Mouse (Mus musculus) CH12.LX (cell line): ENCODE measurements at regions not wholly inside any gene's neighbourhood (a gene's known extent, or its start where the extent isn't known, plus 50 kb on each side); places are given as distances from the start of the nearest gene placed in this dataset.

ENCODE experiments used
- DNase-seq: peaks from one replicate; pipeline ENCODE4 v3.0.0-alpha.2; 2013; ENCODE audit errors: extremely low read depth
- H3K27ac ChIP-seq: 2 replicates; pipeline ENCODE4 v1.5.1; 2012; ENCODE audit warnings: low read depth, mild to moderate bottlenecking, control low read depth, moderate library complexity; ENCODE audit not compliant: insufficient read depth
- H3K27me3 ChIP-seq: replicated peaks from 2 replicates; pipeline ENCODE3; 2012; ENCODE audit warnings: inconsistent platforms
- H3K36me3 ChIP-seq, 2 experiments: replicated peaks in 1 of 2; 2 replicates each; pipeline versions ENCODE3 to v1.6.1; 2012; ENCODE audit warnings: inconsistent platforms in 1 of 2, low read length in 1 of 2, mild to moderate bottlenecking in 1 of 2, mixed read lengths in 1 of 2, moderate library complexity in 1 of 2; ENCODE audit not compliant: control insufficient read depth in 1 of 2, insufficient read depth in 1 of 2
- H3K4me1 ChIP-seq, 2 experiments: 2 replicates each; pipeline ENCODE4 v1.6.1; 2012; ENCODE audit warnings: inconsistent platforms in 1 of 2, moderate library complexity in 1 of 2; ENCODE audit not compliant: insufficient read depth in 2 of 2, control insufficient read depth in 1 of 2
- H3K4me2 ChIP-seq: 2 replicates; pipeline ENCODE4 v1.6.1; 2012; ENCODE audit warnings: low read depth, mild to moderate bottlenecking, control low read depth; ENCODE audit not compliant: poor library complexity, insufficient read depth, severe bottlenecking
- H3K4me3 ChIP-seq, 3 experiments: fragments of 150-350 bp in 1 of 3; sonication (generic) in 1 of 3; replicated peaks in 1 of 3; 2 replicates each; pipeline versions ENCODE3 to v1.5.1; 2011 to 2012; ENCODE audit warnings: low read depth in 2 of 3, low read length in 2 of 3, mild to moderate bottlenecking in 2 of 3, moderate library complexity in 2 of 3, control low read depth in 1 of 3, improper control_type of control experiment in 1 of 3, inconsistent platforms in 1 of 3, mixed read lengths in 1 of 3; ENCODE audit not compliant: poor library complexity in 1 of 3
- H3K79me2 ChIP-seq: replicated peaks from 2 replicates; pipeline ENCODE4 v1.6.1; 2012; ENCODE audit warnings: mild to moderate bottlenecking, moderate library complexity; ENCODE audit not compliant: control insufficient read depth, poor library complexity, insufficient read depth, severe bottlenecking; ENCODE audit errors: extremely low read depth
- H3K9ac ChIP-seq: 2 replicates; pipeline ENCODE4 v1.6.1; 2012; ENCODE audit warnings: low read depth, mild to moderate bottlenecking, control low read depth, moderate library complexity; ENCODE audit not compliant: insufficient read depth
- H3K9me3 ChIP-seq: replicated peaks from 2 replicates; pipeline ENCODE3; 2012; ENCODE audit warnings: low read length, inconsistent platforms, mixed read lengths
- BHLHE40 ChIP-seq: IDR thresholded peaks from 2 replicates; pipeline ENCODE4 v1.6.1; 2011; ENCODE audit warnings: mild to moderate bottlenecking, low read depth, low read length, improper control_type of control experiment
- CHD1 ChIP-seq: IDR thresholded peaks from 2 replicates; pipeline ENCODE4 v1.6.1; 2012; ENCODE audit warnings: low read depth, low read length, improper control_type of control experiment, inconsistent platforms
- CTCF ChIP-seq, 2 experiments: IDR thresholded peaks in 1 of 2; conservative IDR thresholded peaks in 1 of 2; 2 replicates each; pipeline ENCODE4 v1.5.1; 2011 to 2012; ENCODE audit warnings: low read depth in 2 of 2, low read length in 2 of 2, improper control_type of control experiment in 1 of 2, inconsistent platforms in 1 of 2, mild to moderate bottlenecking in 1 of 2, moderate library complexity in 1 of 2
- ELF1 ChIP-seq: IDR thresholded peaks from 2 replicates; pipeline ENCODE4 v1.6.1; 2014; ENCODE audit warnings: low read depth, mild to moderate bottlenecking, inconsistent platforms, low read length, improper control_type of control experiment
- GABPA ChIP-seq: IDR thresholded peaks from 2 replicates; pipeline ENCODE4 v1.6.1; 2012; ENCODE audit warnings: low read depth, low read length, improper control_type of control experiment, inconsistent platforms; ENCODE audit not compliant: insufficient replicate concordance
- IRF4 ChIP-seq: IDR thresholded peaks from 2 replicates; pipeline ENCODE4 v1.6.1; 2014; ENCODE audit warnings: low read depth, mild to moderate bottlenecking, inconsistent platforms, low read length, improper control_type of control experiment
- JUN ChIP-seq: IDR thresholded peaks from 2 replicates; pipeline ENCODE4 v1.6.1; 2011; ENCODE audit warnings: low read depth, mild to moderate bottlenecking, low read length, improper control_type of control experiment, moderate library complexity; ENCODE audit not compliant: insufficient read depth
- JUND ChIP-seq: conservative IDR thresholded peaks from 2 replicates; pipeline ENCODE4 v1.6.1; 2011; ENCODE audit warnings: low read depth, low read length, improper control_type of control experiment
- KAT2A ChIP-seq: IDR thresholded peaks from 2 replicates; pipeline ENCODE4 v1.6.1; 2012; ENCODE audit warnings: low read length, improper control_type of control experiment, inconsistent platforms; ENCODE audit not compliant: insufficient replicate concordance
- MAFK ChIP-seq: IDR thresholded peaks from 2 replicates; pipeline ENCODE4 v1.6.1; 2011; ENCODE audit warnings: low read length, improper control_type of control experiment; ENCODE audit not compliant: insufficient replicate concordance
- MAX ChIP-seq: IDR thresholded peaks from 2 replicates; pipeline ENCODE4 v1.6.1; 2011; ENCODE audit warnings: low read length, improper control_type of control experiment
- MAZ ChIP-seq: IDR thresholded peaks from 2 replicates; pipeline ENCODE4 v1.6.1; 2012; ENCODE audit warnings: low read depth, mild to moderate bottlenecking, inconsistent platforms, low read length, improper control_type of control experiment, moderate library complexity
- MXI1 ChIP-seq: IDR thresholded peaks from 2 replicates; pipeline ENCODE4 v1.6.1; 2011; ENCODE audit warnings: mild to moderate bottlenecking, low read depth, low read length, improper control_type of control experiment
- MYC ChIP-seq: IDR thresholded peaks from 2 replicates; pipeline ENCODE4 v1.6.1; 2011; ENCODE audit warnings: low read depth, mild to moderate bottlenecking, improper control_type of control experiment, low read length
- NELFE ChIP-seq: IDR thresholded peaks from 2 replicates; pipeline ENCODE4 v1.6.1; 2011; ENCODE audit warnings: low read depth, low read length, improper control_type of control experiment
- NRF1 ChIP-seq: IDR thresholded peaks from 2 replicates; pipeline ENCODE4 v1.6.1; 2014; ENCODE audit warnings: low read depth, mild to moderate bottlenecking, inconsistent platforms, low read length, improper control_type of control experiment, moderate library complexity
- PAX5 ChIP-seq: IDR thresholded peaks from 2 replicates; pipeline ENCODE4 v1.6.1; 2012; ENCODE audit warnings: low read length, inconsistent platforms, mixed read lengths
- POLR2A ChIP-seq: IDR thresholded peaks from 2 replicates; pipeline ENCODE4 v1.6.1; 2011; ENCODE audit warnings: low read depth, mild to moderate bottlenecking, improper control_type of control experiment, low read length
- RCOR1 ChIP-seq: conservative IDR thresholded peaks from 2 replicates; pipeline ENCODE4 v1.6.1; 2012; ENCODE audit warnings: low read depth, mild to moderate bottlenecking, inconsistent platforms, low read length, improper control_type of control experiment
- SIN3A ChIP-seq: IDR thresholded peaks from 2 replicates; pipeline ENCODE4 v1.6.1; 2012; ENCODE audit warnings: low read length, improper control_type of control experiment, inconsistent platforms
- USF1 ChIP-seq: IDR thresholded peaks from 2 replicates; pipeline ENCODE4 v1.6.1; 2014; ENCODE audit warnings: low read depth, mild to moderate bottlenecking, inconsistent platforms, low read length, improper control_type of control experiment
- USF2 ChIP-seq: conservative IDR thresholded peaks from 2 replicates; pipeline ENCODE4 v1.6.1; 2011; ENCODE audit warnings: low read depth, low read length, improper control_type of control experiment
- ZC3H11A ChIP-seq: IDR thresholded peaks from 2 replicates; pipeline ENCODE4 v1.6.1; 2012; ENCODE audit warnings: low read depth, mild to moderate bottlenecking, inconsistent platforms, low read length, improper control_type of control experiment
- ZKSCAN1 ChIP-seq: IDR thresholded peaks from 2 replicates; pipeline ENCODE4 v1.6.1; 2012; ENCODE audit warnings: low read depth, inconsistent platforms, low read length, improper control_type of control experiment, borderline replicate concordance
- ZMIZ1 ChIP-seq: IDR thresholded peaks from 2 replicates; pipeline ENCODE4 v1.6.1; 2012; ENCODE audit warnings: low read depth, mild to moderate bottlenecking, inconsistent platforms, low read length, improper control_type of control experiment
- ZNF384 ChIP-seq: IDR thresholded peaks from 2 replicates; pipeline ENCODE4 v1.6.1; 2012; ENCODE audit warnings: low read depth, low read length, improper control_type of control experiment, inconsistent platforms
- dilution Hi-C: fragments of 300-500 bp; cut with MboI; formaldehyde crosslinking; loops from 2 replicates; pipeline ENCODE4 v1.14.3; 2020; ENCODE audit warnings: low sequenced_read_pairs; ENCODE audit not compliant: extremely low pct_unique_long_range_greater_than_20kb, extremely low pct_ligation_motif_present
- in situ Hi-C: fragments of 300-500 bp; cut with MboI; formaldehyde crosslinking; loops from 3 replicates; pipeline ENCODE4 v1.14.3; 2019; ENCODE audit warnings: low sequenced_read_pairs, low pct_ligation_motif_present, low pct_unique_long_range_greater_than_20kb, mixed read lengths

- dilution Hi-C loops (no loop called here), in situ Hi-C loops (no loop called here)
- H3K4me2 ChIP-seq = no peak overlapping the region
- no peaks in the 10 kb centered on the region for H3K36me3 ChIP-seq
- no peak for DNase-seq
- H3K9ac ChIP-seq = no peak overlapping the region
- H3K27me3 ChIP-seq = no peaks in the 10 kb centered on the region
- H3K79me2 ChIP-seq = no peaks in the 10 kb centered on the region
- TF ChIP-seq MAFK (no peak), USF2 (no peak), POLR2A (no peak), ZKSCAN1 (no peak), USF1 (no peak), MAX (no peak), IRF4 (no peak), MYC (no peak), NELFE (no peak), RCOR1 (no peak)
- no peaks in the 10 kb centered on the region for H3K4me1 ChIP-seq
- H3K27ac ChIP-seq = no peak overlapping the region
- no peaks in the 10 kb centered on the region for H3K9me3 ChIP-seq
- no peak overlapping the region for H3K4me3 ChIP-seq
Measured at GRCm38 (mm10) chr12:12715956-12716669, 225.6 kb downstream of the Mycn start.

GRCm38 (mm10) chr12:12715528-12715927, 226.2 kb downstream of the Mycn start:
- Histone ChIP-seq H3K27me3 (no peaks in the 10 kb centered on the region), H3K79me2 (no peaks in the 10 kb centered on the region), H3K4me2 (no peak overlapping the region), H3K9ac (no peak overlapping the region), H3K4me1 (no peaks in the 10 kb centered on the region), H3K4me3 (no peak overlapping the region), H3K36me3 (no peaks in the 10 kb centered on the region), H3K27ac (no peak overlapping the region), H3K9me3 (no peaks in the 10 kb centered on the region)
- TF ChIP-seq BHLHE40 = no peak
- TF ChIP-seq JUND = no peak
- TF ChIP-seq ZKSCAN1 = no peak
- TF ChIP-seq ZC3H11A = no peak
- TF ChIP-seq MXI1 = no peak
- no peak for TF ChIP-seq USF1
- DNase-seq = no peak
- dilution Hi-C loops (no loop called here), in situ Hi-C loops (no loop called here)

- DNase-seq = no peak
- no peaks in the 10 kb centered on the region for H3K36me3 ChIP-seq
- H3K9ac ChIP-seq = no peak overlapping the region
- no peak overlapping the region for H3K27ac ChIP-seq
- no peak overlapping the region for H3K4me3 ChIP-seq
- no peaks in the 10 kb centered on the region for H3K27me3 ChIP-seq
- no peak overlapping the region for H3K4me2 ChIP-seq
- H3K4me1 ChIP-seq = no peaks in the 10 kb centered on the region
- peaks cover 3% of the 10 kb centered on the region for H3K9me3 ChIP-seq
- H3K79me2 ChIP-seq = no peaks in the 10 kb centered on the region
- dilution Hi-C loops = no loop called here
- in situ Hi-C loops = no loop called here
- TF ChIP-seq BHLHE40 (no peak), JUN (no peak), ZNF384 (no peak), NRF1 (no peak), SIN3A (no peak), KAT2A (no peak), ELF1 (no peak), USF1 (no peak), IRF4 (no peak), RCOR1 (no peak), CTCF (conservative IDR thresholded peaks at IDR 0.05 in 1 of 2, IDR thresholded peaks at IDR 0.05 in 1 of 2; ENCODE audit: low read depth in 2 of 2, low read length in 2 of 2) (no peak), MAZ (no peak), MYC (no peak), ZMIZ1 (no peak), GABPA (no peak), NELFE (no peak), PAX5 (no peak), CHD1 (no peak)
Measured at GRCm38 (mm10) chr12:12710184-12710609, 231.5 kb downstream of the Mycn start.
